Mouse (Mus musculus) spleen, adult 2 months (tissue): ENCODE measurements around the gene Ankdd1b. TPM values are rescaled to one million over a fixed set of nuclear protein-coding genes. Genes with fewer than 3 reads are reported as not detected.
A peak's percentile ranks its signal among the peaks of the same experiment; 100 is the strongest.

Source experiments
- DNase-seq, 2 experiments: peaks; one replicate each; pipeline versions ENCODE4 v3.0.0 to v3.0.0-alpha.2; 2012 to 2021; ENCODE audit warnings: low spot score in 2 of 2, low read depth in 1 of 2
- H3K27ac ChIP-seq: fragments of 200-500 bp; 2 replicates; pipeline ENCODE4 v1.5.1; 2012; ENCODE audit warnings: low read length, inconsistent platforms; ENCODE audit not compliant: insufficient read depth
- H3K27me3 ChIP-seq: fragments of 200-500 bp; 2 replicates; pipeline ENCODE4 v1.6.1; 2012; ENCODE audit warnings: mild to moderate bottlenecking, moderate library complexity, low read length, inconsistent platforms; ENCODE audit not compliant: control insufficient read depth, insufficient read depth
- H3K36me3 ChIP-seq: fragments of 200-500 bp; 2 replicates; pipeline ENCODE4 v1.6.1; 2012; ENCODE audit warnings: mild to moderate bottlenecking, low read length, inconsistent platforms; ENCODE audit not compliant: control insufficient read depth, insufficient read depth
- H3K4me1 ChIP-seq: fragments of 200-500 bp; 2 replicates; pipeline ENCODE4 v1.6.1; 2011; ENCODE audit warnings: inconsistent platforms; ENCODE audit not compliant: control insufficient read depth, insufficient read depth, insufficient read length
- H3K4me3 ChIP-seq: fragments of 200-500 bp; 2 replicates; pipeline ENCODE4 v1.5.1; 2011; ENCODE audit warnings: mild to moderate bottlenecking, inconsistent platforms; ENCODE audit not compliant: insufficient read depth, insufficient read length; ENCODE audit errors: extremely low read depth
- CTCF ChIP-seq: fragments of 200-500 bp; IDR thresholded peaks from 2 replicates; pipeline ENCODE4 v1.5.1; 2011; ENCODE audit warnings: mild to moderate bottlenecking, inconsistent platforms; ENCODE audit not compliant: insufficient read depth, insufficient read length, insufficient replicate concordance; ENCODE audit errors: extremely low read depth
- POLR2A ChIP-seq: fragments of 200-500 bp; IDR thresholded peaks from 2 replicates; pipeline ENCODE4 v1.6.1; 2011; ENCODE audit warnings: low read depth, low read length, inconsistent platforms
- WGBS: fragments of 180-500 bp; shearing (Covaris S2); methylation state at CpG from one replicate; pipeline ENCODE4 v1.1.7; 2018; 5-methylcytosine and 5-hydroxymethylcytosine counted together
- polyA plus RNA-seq: library from polyadenylated mRNA; depleted of rRNA; stranded (reverse); fragments of >200 nt; gene quantifications from 2 replicates; pipeline ENCODE4 v1.2.3, GENCODE M21; 2012; rRNA removed

Ankdd1b gene
- polyA plus RNA-seq = not detected in 2 replicates

DNA sequence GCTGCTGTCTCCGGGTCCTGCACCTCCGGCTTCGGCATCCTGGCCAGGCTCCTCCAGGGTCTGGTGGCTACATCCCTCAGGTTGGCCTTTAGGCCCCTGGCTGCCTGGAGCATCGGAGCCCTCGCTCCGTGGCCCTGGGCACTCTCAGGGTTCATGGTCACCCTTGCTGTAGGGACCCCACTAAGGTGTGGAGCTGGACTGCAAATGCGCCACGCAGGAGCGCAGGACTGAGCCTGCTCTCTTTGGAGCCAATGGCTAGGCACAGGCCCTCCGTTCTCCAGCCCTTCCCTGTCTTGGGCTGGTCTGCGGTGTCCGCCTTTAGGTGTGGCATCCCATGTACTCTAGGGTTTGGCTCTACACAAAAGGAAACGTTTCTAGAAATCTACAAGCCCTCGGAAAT is at the start of gene Ankdd1b:
Ankdd1b (minus strand) TSS at position 242 of the 400 bp plus-strand sequence.
- no peaks in the 10 kb centered on the region for H3K36me3 ChIP-seq
- 91% methylated on average over 14 of the region's 14 CpGs for WGBS
- H3K27ac ChIP-seq = no peak within 1 kb of the TSS
- no peak for DNase-seq
- H3K4me1 ChIP-seq = no peaks in the 10 kb centered on the region
- H3K4me3 ChIP-seq = no peak within 1 kb of the TSS
- H3K27me3 ChIP-seq = no peaks in the 10 kb centered on the region
- TF ChIP-seq POLR2A = no peak
- TF ChIP-seq CTCF = no peak

- TF ChIP-seq CTCF (no peak), POLR2A (no peak)
- H3K27ac ChIP-seq = no peak overlapping the region
Observed at GRCm38 (mm10) chr13:96517335-96517734, 46.3 kb upstream of the Ankdd1b start.

GRCm38 (mm10) chr13:96516249-96516648 is 45.3 kb upstream of the Ankdd1b start:
- H3K27ac ChIP-seq = no peak overlapping the region
- TF ChIP-seq POLR2A = no peak
- no peak for TF ChIP-seq CTCF
- H3K4me3 ChIP-seq = no peak overlapping the region
- H3K4me1 ChIP-seq = peaks cover 4% of the 10 kb centered on the region; the same call in 1 of the 2 replicates
- WGBS = 74% methylated on average over 9 of the region's 9 CpGs
- H3K36me3 ChIP-seq = no peaks in the 10 kb centered on the region
- DNase-seq = no peak
- H3K27me3 ChIP-seq = no peaks in the 10 kb centered on the region

More at GRCm38 (mm10) chr13:96517335-96517734, 46.3 kb upstream of the Ankdd1b start:
- H3K4me3 ChIP-seq = no peak overlapping the region
- 98% methylated on average over 2 of the region's 2 CpGs for WGBS
- H3K36me3 ChIP-seq = no peaks in the 10 kb centered on the region
- H3K4me1 ChIP-seq = no peaks in the 10 kb centered on the region; the same call in 1 of the 2 replicates
- no peaks in the 10 kb centered on the region for H3K27me3 ChIP-seq
- DNase-seq = no peak

GRCm38 (mm10) chr13:96514154-96514942 is 43.4 kb upstream of the Ankdd1b start:
- no peaks in the 10 kb centered on the region for H3K27me3 ChIP-seq
- H3K27ac ChIP-seq = no peak overlapping the region
- TF ChIP-seq CTCF = no peak
- TF ChIP-seq POLR2A = no peak
- WGBS = 95% methylated on average over 5 of the region's 5 CpGs
- no peak for DNase-seq
- H3K36me3 ChIP-seq = no peaks in the 10 kb centered on the region
- H3K4me3 ChIP-seq = no peak overlapping the region
- peaks cover 8% of the 10 kb centered on the region; the same call in 1 of the 2 replicates for H3K4me1 ChIP-seq

DNA sequence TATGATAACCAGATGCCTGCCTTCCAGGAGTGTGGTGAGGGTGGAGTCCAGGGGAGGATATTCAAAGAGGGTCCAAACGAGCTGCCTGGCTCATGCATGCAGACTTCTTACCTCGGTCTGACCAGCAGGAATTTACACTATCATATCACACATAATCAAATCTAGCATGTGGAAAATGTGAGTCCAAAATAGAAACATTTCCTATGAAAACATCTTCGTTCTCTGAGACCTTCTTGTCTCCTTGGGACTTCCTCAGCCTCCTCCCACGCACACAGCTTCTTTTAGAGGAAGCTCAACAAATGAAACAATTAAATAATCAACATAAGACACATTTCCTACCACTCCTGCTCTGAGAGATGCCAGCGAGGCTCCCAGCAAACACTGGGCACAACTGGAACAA is 40.9 kb upstream of the Ankdd1b start:
- Histone ChIP-seq H3K36me3 (no peaks in the 10 kb centered on the region), H3K4me3 (no peak overlapping the region), H3K4me1 (peaks cover 8% of the 10 kb centered on the region; the same call in 1 of the 2 replicates), H3K27ac (no peak overlapping the region), H3K27me3 (no peaks in the 10 kb centered on the region)
- DNase-seq = no peak
- TF ChIP-seq POLR2A (no peak), CTCF (no peak)
- WGBS = 48% methylated on average over 5 of the region's 5 CpGs

- no peak overlapping the region for H3K4me3 ChIP-seq
- no peak for DNase-seq
- TF ChIP-seq POLR2A = no peak
- TF ChIP-seq CTCF = no peak
- H3K4me1 ChIP-seq = peaks cover 8% of the 10 kb centered on the region; the same call in 1 of the 2 replicates
- 73% methylated on average over 1 of the region's 1 CpGs for WGBS
- no peaks in the 10 kb centered on the region for H3K27me3 ChIP-seq
- no peak overlapping the region; the same call in 1 of the 2 replicates for H3K27ac ChIP-seq
- H3K36me3 ChIP-seq = no peaks in the 10 kb centered on the region
Observed at GRCm38 (mm10) chr13:96511262-96511661, 40.3 kb upstream of the Ankdd1b start.

GRCm38 (mm10) chr13:96510635-96511034 is 39.6 kb upstream of the Ankdd1b start:
- peak; percentile 13 to 33 for DNase-seq
- H3K27me3 ChIP-seq = no peaks in the 10 kb centered on the region
- peak overlapping the region; percentile 27; the same call in 1 of the 2 replicates for H3K27ac ChIP-seq
- H3K4me1 ChIP-seq = peaks cover 8% of the 10 kb centered on the region; the same call in 1 of the 2 replicates
- no peak overlapping the region for H3K4me3 ChIP-seq
- no peaks in the 10 kb centered on the region for H3K36me3 ChIP-seq
- 7% methylated on average over 13 of the region's 13 CpGs for WGBS
- TF ChIP-seq POLR2A (no peak), CTCF (no peak)
